Mouse (Mus musculus): ENCODE results near the gene Cdh4. TPM values are rescaled to one million over a fixed set of nuclear protein-coding genes. Genes with fewer than 3 reads are reported as not detected.
A peak's percentile ranks its signal among the peaks of the same experiment; 100 is the strongest.

Cdh4 gene
- polyA plus RNA-seq, 1 experiment from 2014 or later: 29.8 TPM

DNA sequence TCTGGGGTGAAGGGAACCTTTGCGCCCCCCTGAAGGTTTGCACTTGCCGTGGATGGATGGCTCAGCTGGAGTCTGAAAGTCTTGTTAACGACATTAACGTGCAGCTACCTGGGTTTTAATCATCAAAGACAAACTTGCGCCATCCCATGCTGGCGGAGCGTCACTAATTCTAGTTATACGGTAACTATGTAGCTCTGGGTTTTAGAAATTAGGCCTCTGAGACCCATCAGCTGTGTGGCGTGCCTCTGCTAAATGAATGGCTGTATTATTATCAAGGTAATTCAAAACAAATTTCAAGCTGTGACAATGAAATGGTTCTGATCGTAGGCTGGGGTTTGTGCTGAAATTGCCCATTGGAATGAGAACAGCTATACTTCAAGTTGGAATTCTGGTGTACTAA, 228.5 kb downstream of the Cdh4 start:
- 22% methylated on average over 10 of the region's 10 CpGs for WGBS
- H3K4me3 ChIP-seq (ENCODE audit: low read depth, low read length): no peak overlapping the region
- H3K9ac ChIP-seq (replicated peaks; ENCODE audit: low read depth, low read length): no peak overlapping the region
- H3K4me1 ChIP-seq (ENCODE audit: control insufficient read depth, insufficient read depth, low read length): peaks cover 30% of the 10 kb centered on the region
- ATAC-seq (ENCODE audit: low read depth): no peak; the same call in 1 of the 2 replicates
- no peaks in the 10 kb centered on the region for H3K36me3 ChIP-seq (ENCODE audit: control insufficient read depth, insufficient read depth, low read length)
- H3K27ac ChIP-seq (ENCODE audit: low read depth, low read length): no peak overlapping the region
- H3K27me3 ChIP-seq (ENCODE audit: control insufficient read depth, insufficient read depth, low read length): 0 out of 2 replicates have a peak, but pooled peaks cover 2% of the 10 kb centered on the region
- H3K4me2 ChIP-seq (ENCODE audit: low read depth, low read length): no peak overlapping the region
- no peaks in the 10 kb centered on the region for H3K9me3 ChIP-seq (ENCODE audit: control insufficient read depth, low read length)

DNA sequence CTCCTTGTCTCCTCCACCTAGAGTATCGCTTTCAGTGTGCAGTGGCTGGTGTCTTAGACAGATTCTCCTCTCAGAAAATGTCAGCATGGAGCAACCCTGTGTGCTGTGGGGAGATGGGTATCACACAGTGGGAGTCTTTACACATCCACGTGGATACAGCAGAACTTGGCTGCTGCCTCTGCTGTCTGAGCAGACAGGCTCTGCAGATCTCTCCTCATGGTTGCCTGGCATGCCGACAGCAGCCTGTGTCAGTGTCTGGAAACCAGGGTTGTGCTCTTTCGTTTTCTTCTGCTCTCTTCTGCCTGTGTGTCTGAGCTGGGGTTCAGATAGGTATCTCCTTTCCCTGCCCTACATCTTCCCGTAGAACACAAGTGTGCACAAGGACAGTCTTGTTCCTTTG, 237.6 kb downstream of the Cdh4 start:
- Histone ChIP-seq H3K36me3 (ENCODE audit: control insufficient read depth, insufficient read depth, low read length) (no peaks in the 10 kb centered on the region), H3K4me1 (ENCODE audit: control insufficient read depth, insufficient read depth, low read length) (no peaks in the 10 kb centered on the region), H3K27ac (ENCODE audit: low read depth, low read length) (no peak overlapping the region), H3K9me3 (ENCODE audit: control insufficient read depth, low read length) (no peaks in the 10 kb centered on the region), H3K4me3 (ENCODE audit: low read depth, low read length) (no peak overlapping the region), H3K4me2 (ENCODE audit: low read depth, low read length) (no peak overlapping the region), H3K27me3 (ENCODE audit: control insufficient read depth, insufficient read depth, low read length) (no peaks in the 10 kb centered on the region), H3K9ac (replicated peaks; ENCODE audit: low read depth, low read length) (no peak overlapping the region)
- no peak for ATAC-seq (ENCODE audit: low read depth)
- 71% methylated on average over 5 of the region's 5 CpGs for WGBS

DNA sequence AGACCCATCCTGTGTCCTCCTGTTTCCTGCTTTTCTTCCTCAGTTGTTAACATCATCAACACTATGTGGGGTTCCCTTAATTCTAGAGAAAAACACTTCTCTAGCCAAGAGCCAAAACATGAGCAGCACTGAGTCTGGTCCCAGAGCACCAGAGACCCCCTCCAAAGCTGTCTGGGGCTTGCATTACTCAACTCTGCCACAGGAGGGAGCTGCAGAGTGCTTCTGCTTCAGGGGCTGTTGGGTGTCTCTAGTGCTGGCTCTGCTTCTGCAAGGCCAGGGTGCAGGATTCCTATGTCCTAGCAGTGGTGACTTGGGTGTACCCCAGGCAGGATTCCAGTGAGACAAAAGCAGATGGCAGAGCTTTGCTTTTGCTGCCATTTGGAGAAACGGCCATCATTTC, 239.2 kb downstream of the Cdh4 start:
- no peak overlapping the region for H3K4me3 ChIP-seq (ENCODE audit: low read depth, low read length)
- no peaks in the 10 kb centered on the region for H3K27me3 ChIP-seq (ENCODE audit: control insufficient read depth, insufficient read depth, low read length)
- 86% methylated on average over 1 of the region's 1 CpGs for WGBS
- no peak overlapping the region for H3K9ac ChIP-seq (replicated peaks; ENCODE audit: low read depth, low read length)
- no peaks in the 10 kb centered on the region for H3K36me3 ChIP-seq (ENCODE audit: control insufficient read depth, insufficient read depth, low read length)
- H3K27ac ChIP-seq (ENCODE audit: low read depth, low read length): no peak overlapping the region
- no peak overlapping the region for H3K4me2 ChIP-seq (ENCODE audit: low read depth, low read length)
- ATAC-seq (ENCODE audit: low read depth): no peak
- H3K9me3 ChIP-seq (ENCODE audit: control insufficient read depth, low read length): no peaks in the 10 kb centered on the region
- H3K4me1 ChIP-seq (ENCODE audit: control insufficient read depth, insufficient read depth, low read length): no peaks in the 10 kb centered on the region

DNA sequence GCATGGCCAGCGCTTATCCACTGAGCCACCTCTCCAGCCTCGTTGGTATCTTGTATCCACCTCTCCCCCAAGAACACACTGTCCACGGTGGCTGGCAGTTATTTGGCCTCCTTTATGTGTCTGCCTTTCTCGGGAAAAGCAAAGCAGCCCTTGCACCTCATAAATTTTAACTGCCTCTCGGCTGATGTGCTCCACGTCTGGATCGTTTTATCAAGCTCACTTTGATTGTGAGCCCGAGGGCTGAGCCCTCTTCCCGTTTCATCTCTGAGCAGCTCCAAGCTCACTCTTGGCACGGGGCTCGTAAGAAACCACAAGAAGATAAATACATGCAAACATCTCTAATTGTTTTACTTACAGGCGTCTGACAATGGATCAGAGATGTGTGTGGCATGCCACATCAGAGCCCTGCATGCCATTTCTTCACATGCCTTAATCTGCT, 245.0 kb downstream of the Cdh4 start:
- Histone ChIP-seq H3K27ac (ENCODE audit: low read depth, low read length) (peak overlapping the region; percentile 74), H3K4me2 (ENCODE audit: low read depth, low read length) (no peak overlapping the region), H3K4me1 (ENCODE audit: control insufficient read depth, insufficient read depth, low read length) (peaks cover 15% of the 10 kb centered on the region), H3K36me3 (ENCODE audit: control insufficient read depth, insufficient read depth, low read length) (no peaks in the 10 kb centered on the region), H3K9ac (replicated peaks; ENCODE audit: low read depth, low read length) (no peak overlapping the region), H3K9me3 (ENCODE audit: control insufficient read depth, low read length) (no peaks in the 10 kb centered on the region), H3K4me3 (ENCODE audit: low read depth, low read length) (no peak overlapping the region), H3K27me3 (ENCODE audit: control insufficient read depth, insufficient read depth, low read length) (no peaks in the 10 kb centered on the region)
- ATAC-seq (ENCODE audit: low read depth): peak; percentile 59; the same call in 1 of the 2 replicates
- WGBS: 12% methylated on average over 12 of the region's 12 CpGs

DNA sequence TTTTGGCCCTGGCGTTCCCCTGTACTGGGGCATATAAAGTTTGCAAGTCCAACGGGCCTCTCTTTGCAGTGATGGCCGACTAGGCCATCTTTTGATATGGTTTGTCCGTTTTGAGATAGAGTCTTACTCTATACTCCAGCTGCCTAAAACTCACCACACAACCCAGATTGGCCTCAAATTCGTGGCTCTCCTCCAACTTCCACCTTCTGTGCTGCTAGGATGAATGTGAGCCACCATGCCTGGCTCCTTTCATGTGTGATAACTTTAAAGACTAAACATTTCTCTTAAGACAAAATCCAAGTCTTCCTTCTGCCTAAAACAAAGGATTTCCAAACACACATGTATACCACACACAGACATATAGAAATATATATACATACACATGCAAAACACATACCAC, 246.7 kb downstream of the Cdh4 start:
- Histone ChIP-seq H3K4me1 (ENCODE audit: control insufficient read depth, insufficient read depth, low read length) (peaks cover 15% of the 10 kb centered on the region), H3K36me3 (ENCODE audit: control insufficient read depth, insufficient read depth, low read length) (no peaks in the 10 kb centered on the region), H3K9ac (replicated peaks; ENCODE audit: low read depth, low read length) (no peak overlapping the region), H3K4me2 (ENCODE audit: low read depth, low read length) (no peak overlapping the region), H3K9me3 (ENCODE audit: control insufficient read depth, low read length) (no peaks in the 10 kb centered on the region), H3K27ac (ENCODE audit: low read depth, low read length) (no peak overlapping the region), H3K4me3 (ENCODE audit: low read depth, low read length) (no peak overlapping the region), H3K27me3 (ENCODE audit: control insufficient read depth, insufficient read depth, low read length) (no peaks in the 10 kb centered on the region)
- 73% methylated on average over 5 of the region's 5 CpGs for WGBS
- no peak for ATAC-seq (ENCODE audit: low read depth)

DNA sequence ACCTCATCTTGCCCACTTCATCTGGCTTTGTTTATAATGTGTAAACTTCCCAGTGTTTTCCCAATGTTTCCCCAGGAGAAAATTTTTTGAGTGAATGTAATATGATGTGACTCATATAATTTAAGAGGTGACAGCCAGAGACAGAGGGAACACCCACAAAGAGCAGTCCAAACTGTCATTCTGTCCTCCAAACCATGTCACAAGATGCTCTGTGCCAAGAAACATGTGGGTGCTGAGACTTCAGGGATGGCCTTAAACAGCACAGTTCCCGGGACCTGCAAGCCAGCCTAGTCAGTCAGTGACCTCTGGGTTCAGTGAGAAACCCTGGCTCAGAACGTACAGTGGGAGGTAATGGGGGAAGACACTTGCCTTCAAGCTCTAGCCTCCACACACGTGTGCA, 247.5 kb downstream of the Cdh4 start:
- H3K4me3 ChIP-seq (ENCODE audit: low read depth, low read length): no peak overlapping the region
- no peak for ATAC-seq (ENCODE audit: low read depth)
- H3K4me1 ChIP-seq (ENCODE audit: control insufficient read depth, insufficient read depth, low read length): peaks cover 17% of the 10 kb centered on the region
- no peaks in the 10 kb centered on the region for H3K27me3 ChIP-seq (ENCODE audit: control insufficient read depth, insufficient read depth, low read length)
- H3K27ac ChIP-seq (ENCODE audit: low read depth, low read length): no peak overlapping the region
- H3K9me3 ChIP-seq (ENCODE audit: control insufficient read depth, low read length): no peaks in the 10 kb centered on the region
- no peaks in the 10 kb centered on the region for H3K36me3 ChIP-seq (ENCODE audit: control insufficient read depth, insufficient read depth, low read length)
- 75% methylated on average over 3 of the region's 3 CpGs for WGBS
- H3K9ac ChIP-seq (replicated peaks; ENCODE audit: low read depth, low read length): no peak overlapping the region
- no peak overlapping the region for H3K4me2 ChIP-seq (ENCODE audit: low read depth, low read length)

DNA sequence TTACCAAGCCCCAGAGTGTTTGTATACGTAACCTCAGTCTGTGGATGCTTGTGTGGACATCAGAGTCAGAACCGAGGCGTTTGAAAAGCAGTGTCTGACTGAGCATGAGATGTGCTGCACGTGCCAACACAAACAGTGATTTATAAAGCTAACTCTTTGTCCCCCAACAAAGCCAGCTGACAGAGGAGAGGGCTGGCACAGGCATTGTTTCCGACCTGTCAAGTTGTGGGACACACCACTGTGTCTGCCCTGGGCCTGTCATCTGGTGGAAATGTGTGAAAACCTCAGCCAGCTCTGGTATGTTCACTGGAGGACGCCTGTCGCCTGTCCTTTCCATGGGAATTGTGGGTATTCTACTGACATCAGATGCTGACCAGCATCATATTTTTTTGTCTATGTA, 248.3 kb downstream of the Cdh4 start:
- ATAC-seq (ENCODE audit: low read depth): no peak
- no peak overlapping the region for H3K4me2 ChIP-seq (ENCODE audit: low read depth, low read length)
- no peaks in the 10 kb centered on the region for H3K36me3 ChIP-seq (ENCODE audit: control insufficient read depth, insufficient read depth, low read length)
- H3K9ac ChIP-seq (replicated peaks; ENCODE audit: low read depth, low read length): no peak overlapping the region
- H3K27me3 ChIP-seq (ENCODE audit: control insufficient read depth, insufficient read depth, low read length): no peaks in the 10 kb centered on the region
- H3K27ac ChIP-seq (ENCODE audit: low read depth, low read length): no peak overlapping the region
- no peaks in the 10 kb centered on the region for H3K9me3 ChIP-seq (ENCODE audit: control insufficient read depth, low read length)
- no peak overlapping the region for H3K4me3 ChIP-seq (ENCODE audit: low read depth, low read length)
- 26% methylated on average over 7 of the region's 7 CpGs for WGBS
- H3K4me1 ChIP-seq (ENCODE audit: control insufficient read depth, insufficient read depth, low read length): peaks cover 22% of the 10 kb centered on the region

DNA sequence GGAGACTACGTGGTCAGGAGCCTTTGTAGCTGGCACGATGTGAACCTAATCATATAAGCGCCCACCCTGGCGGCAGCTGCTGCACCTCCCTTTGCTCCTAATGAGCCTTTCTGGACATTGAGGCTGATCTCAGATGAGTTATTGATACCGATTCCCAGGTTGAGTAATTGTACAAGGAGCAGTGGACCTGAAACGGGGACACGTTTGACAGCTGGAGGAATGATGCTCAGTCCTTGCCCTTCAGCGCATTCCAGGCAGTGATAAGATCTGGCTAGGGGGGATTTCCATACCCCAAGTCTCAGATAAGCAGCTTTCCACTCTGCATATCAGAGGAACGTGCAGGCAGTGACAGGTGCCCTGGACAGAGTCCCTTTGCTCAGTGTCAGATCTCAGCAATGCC, 252.7 kb downstream of the Cdh4 start:
- ATAC-seq (ENCODE audit: low read depth): no peak
- 35% methylated on average over 9 of the region's 9 CpGs for WGBS

DNA sequence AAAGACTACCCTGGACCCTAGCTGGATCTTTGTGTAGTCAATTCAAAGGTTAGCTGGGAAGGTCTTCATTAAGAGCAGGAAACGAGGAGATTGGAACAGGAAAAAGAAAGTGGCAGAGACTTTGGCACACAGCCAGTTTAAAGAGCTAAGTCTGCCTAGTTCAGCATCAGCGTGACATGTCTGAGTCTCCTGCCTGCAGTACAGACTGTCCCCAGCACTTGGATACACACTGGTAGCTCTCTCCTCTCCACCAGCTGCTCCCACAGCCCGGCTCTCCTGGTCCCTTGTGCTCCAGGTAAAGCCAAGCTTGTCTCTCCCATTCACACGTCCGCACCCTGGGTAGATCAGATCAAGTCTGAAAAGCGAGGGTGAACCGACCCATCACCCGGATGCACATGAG, 255.4 kb downstream of the Cdh4 start:
- no peaks in the 10 kb centered on the region for H3K27me3 ChIP-seq (ENCODE audit: control insufficient read depth, insufficient read depth, low read length)
- H3K9ac ChIP-seq (replicated peaks; ENCODE audit: low read depth, low read length): no peak overlapping the region
- H3K9me3 ChIP-seq (ENCODE audit: control insufficient read depth, low read length): no peaks in the 10 kb centered on the region
- no peak overlapping the region for H3K4me2 ChIP-seq (ENCODE audit: low read depth, low read length)
- H3K4me3 ChIP-seq (ENCODE audit: low read depth, low read length): no peak overlapping the region
- ATAC-seq (ENCODE audit: low read depth): no peak
- H3K27ac ChIP-seq (ENCODE audit: low read depth, low read length): no peak overlapping the region
- WGBS: 69% methylated on average over 8 of the region's 8 CpGs
- no peaks in the 10 kb centered on the region for H3K36me3 ChIP-seq (ENCODE audit: control insufficient read depth, insufficient read depth, low read length)
- peaks cover 7% of the 10 kb centered on the region; the same call in 1 of the 2 replicates for H3K4me1 ChIP-seq (ENCODE audit: control insufficient read depth, insufficient read depth, low read length)

More for the DNA sequence above, 252.7 kb downstream of the Cdh4 start:
- H3K36me3 ChIP-seq (ENCODE audit: control insufficient read depth, insufficient read depth, low read length): no peaks in the 10 kb centered on the region
- no peaks in the 10 kb centered on the region for H3K27me3 ChIP-seq (ENCODE audit: control insufficient read depth, insufficient read depth, low read length)
- H3K9me3 ChIP-seq (ENCODE audit: control insufficient read depth, low read length): no peaks in the 10 kb centered on the region
- H3K4me1 ChIP-seq (ENCODE audit: control insufficient read depth, insufficient read depth, low read length): peaks cover 12% of the 10 kb centered on the region; the same call in 1 of the 2 replicates
- no peak overlapping the region for H3K27ac ChIP-seq (ENCODE audit: low read depth, low read length)
- no peak overlapping the region for H3K4me3 ChIP-seq (ENCODE audit: low read depth, low read length)
- no peak overlapping the region for H3K9ac ChIP-seq (replicated peaks; ENCODE audit: low read depth, low read length)
- H3K4me2 ChIP-seq (ENCODE audit: low read depth, low read length): no peak overlapping the region
